Mouse (Mus musculus) G1E (cell line): ENCODE results near the gene Kalrn.

Experiments
- CTCF ChIP-seq: IDR thresholded peaks from 2 replicates; pipeline ENCODE4 v1.5.1; 2012; ENCODE audit warnings: low read depth, low read length, inconsistent platforms, mixed read lengths
- GATA1 ChIP-seq: IDR thresholded peaks from 2 replicates; pipeline ENCODE4 v1.6.1; 2012; ENCODE audit warnings: borderline replicate concordance, low read length, inconsistent platforms, mixed read lengths
- GATA2 ChIP-seq: IDR thresholded peaks from 2 replicates; pipeline ENCODE4 v1.6.1; 2012; ENCODE audit warnings: low read depth, low read length, inconsistent platforms, borderline replicate concordance
- POLR2AphosphoS5 ChIP-seq: IDR thresholded peaks from 2 replicates; pipeline ENCODE4 v1.6.1; 2012; ENCODE audit warnings: low read depth, low read length, inconsistent platforms; ENCODE audit not compliant: insufficient replicate concordance

DNA sequence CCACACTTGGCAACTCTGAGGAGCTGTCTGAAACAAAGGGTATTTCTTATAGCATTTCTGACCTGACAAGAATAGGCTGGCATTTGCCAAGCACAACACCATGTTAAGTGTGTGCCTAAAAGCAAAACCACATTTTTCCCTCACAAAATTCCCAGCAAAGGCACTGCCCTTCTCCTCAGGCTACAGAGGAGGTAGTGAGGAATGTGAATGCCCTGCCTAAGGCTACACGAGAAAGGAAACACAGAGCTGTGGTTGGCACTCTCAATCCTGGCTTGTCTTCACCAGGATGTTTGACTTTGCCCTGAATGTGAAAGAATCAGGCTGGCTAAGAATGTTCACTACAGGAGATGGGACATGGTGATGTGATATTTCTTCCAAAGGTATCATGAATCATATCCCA lies 249.8 kb downstream of the Kalrn start:
- TF ChIP-seq GATA2 (no peak), CTCF (no peak), GATA1 (no peak), POLR2AphosphoS5 (no peak)
